Mouse (Mus musculus): ENCODE measurements at regions not wholly inside any gene's neighbourhood (a gene's known extent, or its start where the extent isn't known, plus 50 kb on each side); places are given as distances from the start of the nearest gene placed in this dataset.
"Not testable (repeated sequence)": the region's sequence is repeated elsewhere in the genome, so short reads cannot be mapped to it uniquely, and the experiment has no call there.

- DNase-seq (ENCODE audit: low read depth, low spot score) = no peak
Observed at GRCm38 (mm10) chr2:171985813-171986572, 57.3 kb downstream of the Cbln4 start.

- no peak for DNase-seq (ENCODE audit: low read depth, low spot score)
Observed at GRCm38 (mm10) chr2:171969311-171969905, 73.9 kb downstream of the Cbln4 start.

- no peak for DNase-seq (ENCODE audit: low read depth, low spot score)
Observed at GRCm38 (mm10) chr2:171946569-171947250, 96.6 kb downstream of the Cbln4 start.

- DNase-seq (ENCODE audit: low read depth, low spot score) = no peak
Observed at GRCm38 (mm10) chr2:171942671-171943070, 100.6 kb downstream of the Cbln4 start.

- DNase-seq (ENCODE audit: low read depth, low spot score) = no peak
Observed at GRCm38 (mm10) chr2:171935646-171936325, 107.5 kb downstream of the Cbln4 start.

- no peak for DNase-seq (ENCODE audit: low read depth, low spot score)
Observed at GRCm38 (mm10) chr2:171920960-171921359, 122.3 kb downstream of the Cbln4 start.

GRCm38 (mm10) chr2:171887306-171887705 is 156.0 kb downstream of the Cbln4 start:
- DNase-seq (ENCODE audit: low read depth, low spot score) = no peak

GRCm38 (mm10) chr2:171879238-171879960 is 163.9 kb downstream of the Cbln4 start:
- not testable (repeated sequence) for DNase-seq (ENCODE audit: low read depth, low spot score)

GRCm38 (mm10) chr2:171867550-171867949 is 175.7 kb downstream of the Cbln4 start:
- DNase-seq (ENCODE audit: low read depth, low spot score) = no peak

- no peak for DNase-seq (ENCODE audit: low read depth, low spot score)
Observed at GRCm38 (mm10) chr2:171864376-171864965, 178.8 kb downstream of the Cbln4 start.

- no peak for DNase-seq (ENCODE audit: low read depth, low spot score)
Observed at GRCm38 (mm10) chr2:171862626-171863025, 180.6 kb downstream of the Cbln4 start.

GRCm38 (mm10) chr2:171858894-171859293 is 184.4 kb downstream of the Cbln4 start:
- no peak for DNase-seq (ENCODE audit: low read depth, low spot score)

- DNase-seq (ENCODE audit: low read depth, low spot score) = no peak
Observed at GRCm38 (mm10) chr2:171856491-171856890, 186.8 kb downstream of the Cbln4 start.

GRCm38 (mm10) chr2:171846826-171847492 is 196.3 kb downstream of the Cbln4 start:
- DNase-seq (ENCODE audit: low read depth, low spot score) = no peak

- DNase-seq (ENCODE audit: low read depth, low spot score) = peak; percentile 17
Observed at GRCm38 (mm10) chr2:171840058-171840713, 203.1 kb downstream of the Cbln4 start.

GRCm38 (mm10) chr2:171822156-171822555 is 221.1 kb downstream of the Cbln4 start:
- DNase-seq (ENCODE audit: low read depth, low spot score) = peak; percentile 76

- DNase-seq (ENCODE audit: low read depth, low spot score) = no peak
Observed at GRCm38 (mm10) chr2:171818504-171818903, 224.8 kb downstream of the Cbln4 start.

- DNase-seq (ENCODE audit: low read depth, low spot score) = no peak
Observed at GRCm38 (mm10) chr2:171816685-171817419, 226.4 kb downstream of the Cbln4 start.

- no peak for DNase-seq (ENCODE audit: low read depth, low spot score)
Observed at GRCm38 (mm10) chr2:171812701-171813100, 230.6 kb downstream of the Cbln4 start.
